Mouse (Mus musculus): ENCODE data around the gene Trmo.

- TF ChIP-seq CTCF (IDR thresholded peaks at IDR 0.05; ENCODE audit: borderline replicate concordance, insufficient read depth, low read length) (peak; percentile 61; the same call in 1 of the 2 replicates), POLR2A (IDR thresholded peaks at IDR 0.05; ENCODE audit: low read depth, low read length) (no peak)
Measured at GRCm38 (mm10) chr4:46356351-46357133, 32.7 kb downstream of the Trmo start.
